8 mouse cellular contexts compared by ENCODE assay signal in the genomic region with DNA sequence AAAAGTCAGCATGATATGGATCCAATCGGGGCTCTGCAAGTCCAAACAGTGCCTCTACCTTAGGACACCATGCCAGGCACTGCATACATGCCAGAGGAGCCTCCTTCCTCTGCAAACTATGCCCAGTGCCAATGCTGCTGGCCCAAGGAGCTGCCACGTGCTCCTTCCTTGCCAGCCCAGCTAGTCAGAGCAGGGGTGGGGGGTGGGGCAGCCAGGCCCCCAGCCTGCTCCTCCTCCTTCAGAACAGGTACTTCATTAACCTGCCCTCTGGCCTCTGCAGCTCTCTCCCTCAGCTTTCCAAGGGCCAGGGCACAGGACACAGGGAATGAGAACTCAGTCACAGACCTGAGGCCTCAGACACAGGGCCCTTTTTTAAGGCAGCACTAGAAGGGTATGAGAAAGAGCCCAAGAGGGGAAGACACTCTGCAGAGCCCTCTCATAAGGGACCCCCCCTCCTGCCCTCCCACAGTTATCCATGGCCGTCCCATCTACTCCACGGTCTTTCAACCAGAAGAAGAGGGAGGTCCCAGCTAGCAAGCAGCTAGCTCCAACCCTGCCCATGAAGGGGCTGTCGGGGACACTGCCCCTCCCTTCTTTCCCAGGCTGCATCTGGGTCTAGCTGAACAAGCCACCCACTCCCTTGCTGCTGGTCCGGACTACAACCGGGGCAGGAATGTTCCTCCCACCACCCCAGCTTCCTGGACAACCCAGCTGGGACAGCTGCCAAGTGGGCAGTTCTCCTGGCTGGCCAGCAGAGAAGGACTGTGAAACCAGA. TPM values are rescaled to one million over a fixed set of nuclear protein-coding genes. Genes with fewer than 3 reads are reported as not detected.
DNase-seq lines count a peak whose midpoint lies in the region; ATAC-seq and TF ChIP-seq lines count a peak whose summit lies in the region.

No protein-coding gene starts in this region.

- no peak overlapping the region for H3K27ac ChIP-seq in bone marrow macrophage, adult 2 months (ENCODE audit: insufficient read depth, low read depth, low read length)
- 0 out of 2 replicates have a peak overlapping the region, but pooled peaks have one; percentile 20 for H3K27ac ChIP-seq in hindbrain, embryonic 14.5 days

- H3K9me3 ChIP-seq in hindbrain, embryonic 14.5 days (ENCODE audit: control insufficient read depth, low read length) = no peaks in the 10 kb centered on the region

- peak overlapping the region; percentile 31; the same call in 1 of the 2 replicates for H3K4me2 ChIP-seq in hindbrain, embryonic 14.5 days (replicated peaks)

- no peaks in the 10 kb centered on the region for H3K27me3 ChIP-seq in hindbrain, embryonic 14.5 days (ENCODE audit: control insufficient read depth, insufficient read depth, low read length)

- H3K36me3 ChIP-seq in hindbrain, embryonic 14.5 days (replicated peaks; ENCODE audit: control insufficient read depth, insufficient read depth) = no peaks in the 10 kb centered on the region

- peak; percentile 66; the same call in 1 of the 2 replicates for ATAC-seq in hindbrain, embryonic 14.5 days (ENCODE audit: low FRiP score)
- no peak for ATAC-seq in megakaryocyte-erythroid progenitor cell, adult 5-6 weeks (replicated peaks; ENCODE audit: low FRiP score, low TSS enrichment, poor library complexity, severe bottlenecking)

- peak overlapping the region; percentile 4; the same call in 1 of the 2 replicates for H3K4me3 ChIP-seq in bone marrow macrophage, adult 2 months (ENCODE audit: insufficient read depth, low read length)
- H3K4me3 ChIP-seq in hindbrain, embryonic 14.5 days (replicated peaks; ENCODE audit: low read length) = no peak overlapping the region

- peak; percentile 96 for DNase-seq in Muller cell, postnatal 12 days (ENCODE audit: inconsistent ontology term)
- peak; percentile 70 to 81 for DNase-seq in gastrocnemius, adult 8-10 months (ENCODE audit: low spot score in 2 of 2)
- peak; percentile 61 for DNase-seq in hindbrain, embryonic 14.5 days (ENCODE audit: low spot score)
- peak; percentile 60 for DNase-seq in left cerebral cortex, adult 11 months (ENCODE audit: low spot score)
- DNase-seq in lung, postnatal 10 days = peak; percentile 98
- peak; percentile 88 for DNase-seq in skeletal muscle tissue, adult 2 months (ENCODE audit: low read depth, low spot score)

- peaks cover 12% of the 10 kb centered on the region for H3K4me1 ChIP-seq in bone marrow macrophage, adult 2 months (ENCODE audit: control insufficient read depth, insufficient read depth, low read length)
- no peaks in the 10 kb centered on the region; the same call in 1 of the 2 replicates for H3K4me1 ChIP-seq in hindbrain, embryonic 14.5 days (replicated peaks; ENCODE audit: control insufficient read depth, insufficient read depth, low read length)

- TF ChIP-seq POLR2A in bone marrow macrophage, adult 2 months (IDR thresholded peaks at IDR 0.05; ENCODE audit: borderline replicate concordance, low read depth, low read length) = no peak

- H3K9ac ChIP-seq in hindbrain, embryonic 14.5 days = no peak overlapping the region

- 26% methylated on average over 7 of the region's 7 CpGs for WGBS in hindbrain, embryonic 14.5 days

- TF ChIP-seq CTCF in bone marrow macrophage, adult 2 months (IDR thresholded peaks at IDR 0.05; ENCODE audit: low read depth, low read length) = no peak

RNA-seq across cellular contexts. Expression of a gene that starts 1.2 kb away (rescaled TPM):
- polyA plus RNA-seq in bone marrow macrophage, adult 2 months (2012; ENCODE audit: insufficient read depth, insufficient read length, missing spikeins) = not detected in 2 replicates
- 1 to 10 TPM in 3 of 4 experiments, under 1 TPM in 1; 0.46 to 1.8 (median 1.5) TPM for total RNA-seq in gastrocnemius, adult 8-10 months (2022)
- 3.8 and 6.3 TPM in 2 replicates for polyA plus RNA-seq in hindbrain, embryonic 14.5 days (2014; fragmentation: Nextera tagmentation; extraction: Ambion mirVana)
- total RNA-seq in megakaryocyte-erythroid progenitor cell, adult 5-6 weeks (2014; fragmentation: Nextera tagmentation) = not detected in 2 replicates
- total RNA-seq in megakaryocyte-erythroid progenitor cell, adult 5-6 weeks (2017) = not detected in 2 replicates
